Mouse (Mus musculus): ENCODE results near the gene Sfxn5. TPM values are rescaled to one million over a fixed set of nuclear protein-coding genes. Genes with fewer than 3 reads are reported as not detected.

Sfxn5 gene
- polyA plus RNA-seq, 1 experiment from 2014 or later, result 13.4 TPM

DNA sequence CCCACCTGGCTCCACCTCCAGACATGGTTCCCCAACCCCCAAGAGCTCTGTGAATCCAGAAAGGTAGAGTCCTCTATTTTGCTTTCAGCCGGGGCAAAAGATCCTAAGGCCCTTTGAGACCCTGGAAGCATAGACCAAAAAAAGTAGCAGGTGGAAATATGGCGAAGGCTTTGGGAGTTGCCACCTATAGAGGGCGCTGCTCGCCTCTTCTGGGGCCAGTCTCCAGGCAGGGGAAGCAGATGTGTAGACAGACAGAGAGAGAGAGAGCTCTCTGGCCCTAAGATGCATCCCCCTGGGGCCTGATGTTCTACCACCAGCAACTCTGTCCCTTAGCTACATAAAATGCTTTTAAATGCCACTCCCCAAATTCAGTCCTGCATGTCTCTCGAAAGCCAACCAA is 96.2 kb downstream of the Sfxn5 start:
- Histone ChIP-seq H3K27me3 (0 out of 2 replicates have a peak, but pooled peaks cover 3% of the 10 kb centered on the region), H3K9ac (replicated peaks) (no peak overlapping the region), H3K4me1 (replicated peaks) (peaks cover 17% of the 10 kb centered on the region), H3K4me3 (replicated peaks) (no peak overlapping the region), H3K36me3 (no peaks in the 10 kb centered on the region), H3K9me3 (no peaks in the 10 kb centered on the region), H3K4me2 (replicated peaks) (no peak overlapping the region), H3K27ac (no peak overlapping the region)
- ATAC-seq, result no peak
- WGBS, result 39% methylated on average over 5 of the region's 5 CpGs

- no peak overlapping the region for H3K9ac ChIP-seq (replicated peaks)
- 0 out of 2 replicates have a peak, but pooled peaks cover 3% of the 10 kb centered on the region for H3K27me3 ChIP-seq
- no peak overlapping the region for H3K4me2 ChIP-seq (replicated peaks)
- H3K9me3 ChIP-seq, result no peaks in the 10 kb centered on the region
- no peak overlapping the region for H3K4me3 ChIP-seq (replicated peaks)
- H3K27ac ChIP-seq, result no peak overlapping the region
- H3K4me1 ChIP-seq (replicated peaks), result peaks cover 27% of the 10 kb centered on the region
- 17% methylated on average over 5 of the region's 5 CpGs for WGBS
- no peaks in the 10 kb centered on the region for H3K36me3 ChIP-seq
- peak; percentile 10; the same call in 1 of the 2 replicates for ATAC-seq
Measured at GRCm38 (mm10) chr6:85234796-85235195, 98.4 kb downstream of the Sfxn5 start.

DNA sequence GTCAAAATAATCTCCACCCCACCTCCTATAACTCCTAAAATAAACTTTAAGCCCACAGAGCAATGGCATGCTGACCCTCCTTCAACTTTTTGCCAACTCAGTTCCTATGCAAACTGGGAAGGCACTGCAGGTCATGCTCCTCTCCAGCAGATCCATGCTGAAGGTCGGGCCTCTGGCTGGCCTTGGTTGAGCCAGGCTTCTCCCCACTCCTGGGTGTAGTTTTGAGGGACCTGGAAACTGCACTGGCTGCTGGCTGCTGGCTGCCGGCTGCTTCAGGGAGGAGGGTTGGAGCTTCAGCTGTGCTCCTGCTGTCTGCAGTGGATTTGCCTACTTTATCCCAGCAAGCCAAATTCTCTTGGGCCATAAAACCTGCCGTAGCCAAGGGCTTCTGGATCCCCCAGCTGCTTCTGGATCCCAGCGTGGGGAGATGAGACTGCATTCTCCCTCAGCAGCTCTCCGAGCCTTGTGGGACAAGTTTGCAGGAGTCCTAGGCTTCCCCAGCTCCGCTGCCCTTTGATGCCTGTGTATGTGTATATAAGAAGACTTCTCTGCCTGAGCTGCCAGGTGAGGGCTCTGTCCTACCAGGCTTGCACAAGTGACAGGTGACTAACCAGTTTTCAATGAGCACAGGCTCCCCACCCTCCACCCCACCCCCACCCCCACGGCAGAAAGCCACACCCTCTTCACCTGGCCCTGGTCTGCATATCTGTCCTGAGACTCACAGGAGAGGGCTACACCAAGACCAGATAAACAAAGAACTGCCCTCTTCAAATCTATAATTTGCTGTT is 100.2 kb downstream of the Sfxn5 start:
- 43% methylated on average over 7 of the region's 7 CpGs for WGBS
- H3K4me2 ChIP-seq (replicated peaks), result no peak overlapping the region

GRCm38 (mm10) chr6:85232045-85232444 is 101.2 kb downstream of the Sfxn5 start:
- Histone ChIP-seq H3K4me1 (replicated peaks) (peaks cover 23% of the 10 kb centered on the region), H3K27me3 (0 out of 2 replicates have a peak, but pooled peaks cover 3% of the 10 kb centered on the region), H3K27ac (no peak overlapping the region), H3K9ac (replicated peaks) (no peak overlapping the region), H3K4me2 (replicated peaks) (no peak overlapping the region), H3K9me3 (no peaks in the 10 kb centered on the region), H3K4me3 (replicated peaks) (no peak overlapping the region), H3K36me3 (no peaks in the 10 kb centered on the region)
- 0 out of 2 replicates have a peak, but pooled peaks have one; percentile 17 for ATAC-seq
- 28% methylated on average over 4 of the region's 4 CpGs for WGBS

More for the DNA sequence above, 100.2 kb downstream of the Sfxn5 start:
- Histone ChIP-seq H3K9ac (replicated peaks) (0 out of 2 replicates have a peak overlapping the region, but pooled peaks have one; percentile 11), H3K27me3 (0 out of 2 replicates have a peak, but pooled peaks cover 3% of the 10 kb centered on the region), H3K36me3 (no peaks in the 10 kb centered on the region), H3K9me3 (no peaks in the 10 kb centered on the region), H3K27ac (no peak overlapping the region), H3K4me1 (replicated peaks) (peaks cover 26% of the 10 kb centered on the region), H3K4me3 (replicated peaks) (no peak overlapping the region)
- no peak for ATAC-seq

- H3K4me2 ChIP-seq (replicated peaks), result no peak overlapping the region
- peak; percentile 55; the same call in 1 of the 2 replicates for ATAC-seq
Measured at GRCm38 (mm10) chr6:85231469-85231868, 101.8 kb downstream of the Sfxn5 start.

GRCm38 (mm10) chr6:85230762-85231161 is 102.5 kb downstream of the Sfxn5 start:
- 84% methylated on average over 3 of the region's 3 CpGs for WGBS
- no peak overlapping the region for H3K27ac ChIP-seq
- H3K9ac ChIP-seq (replicated peaks), result no peak overlapping the region
- no peak overlapping the region for H3K4me2 ChIP-seq (replicated peaks)
- no peaks in the 10 kb centered on the region for H3K9me3 ChIP-seq
- no peak for ATAC-seq
- no peaks in the 10 kb centered on the region for H3K36me3 ChIP-seq
- H3K4me1 ChIP-seq (replicated peaks), result peaks cover 23% of the 10 kb centered on the region
- no peak overlapping the region for H3K4me3 ChIP-seq (replicated peaks)
- 0 out of 2 replicates have a peak, but pooled peaks cover 3% of the 10 kb centered on the region for H3K27me3 ChIP-seq

More at GRCm38 (mm10) chr6:85231469-85231868, 101.8 kb downstream of the Sfxn5 start:
- H3K4me1 ChIP-seq (replicated peaks), result peaks cover 23% of the 10 kb centered on the region
- 22% methylated on average over 6 of the region's 6 CpGs for WGBS
- no peaks in the 10 kb centered on the region for H3K9me3 ChIP-seq
- no peaks in the 10 kb centered on the region for H3K36me3 ChIP-seq
- no peak overlapping the region for H3K9ac ChIP-seq (replicated peaks)
- no peak overlapping the region for H3K4me3 ChIP-seq (replicated peaks)
- H3K27ac ChIP-seq, result no peak overlapping the region
- H3K27me3 ChIP-seq, result 0 out of 2 replicates have a peak, but pooled peaks cover 3% of the 10 kb centered on the region

DNA sequence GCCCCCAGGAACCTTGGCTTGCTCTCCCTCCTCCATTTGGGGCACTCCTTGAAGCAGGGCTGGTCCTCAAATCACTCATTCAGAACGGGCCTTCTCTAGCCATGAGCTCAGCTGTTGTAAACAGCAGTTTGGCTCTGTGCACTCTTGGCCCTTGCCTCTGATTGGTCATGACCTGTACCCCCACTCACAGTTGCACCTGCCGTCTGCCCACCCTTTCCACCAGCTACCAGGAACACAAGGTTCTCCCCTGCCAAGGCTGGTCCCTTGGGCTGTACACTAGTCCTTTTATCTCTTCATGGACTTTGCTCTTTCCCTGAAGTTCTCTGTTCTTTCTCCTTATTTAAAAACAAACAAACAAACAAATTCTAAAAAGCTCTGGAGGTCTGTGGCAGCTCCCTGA is 105.7 kb downstream of the Sfxn5 start:
- Histone ChIP-seq H3K4me3 (replicated peaks) (no peak overlapping the region), H3K27me3 (no peaks in the 10 kb centered on the region), H3K9ac (replicated peaks) (no peak overlapping the region), H3K9me3 (no peaks in the 10 kb centered on the region), H3K36me3 (no peaks in the 10 kb centered on the region), H3K4me2 (replicated peaks) (no peak overlapping the region), H3K27ac (no peak overlapping the region), H3K4me1 (replicated peaks) (peaks cover 21% of the 10 kb centered on the region)
- no peak for ATAC-seq
- WGBS, result 86% methylated on average over 2 of the region's 2 CpGs

DNA sequence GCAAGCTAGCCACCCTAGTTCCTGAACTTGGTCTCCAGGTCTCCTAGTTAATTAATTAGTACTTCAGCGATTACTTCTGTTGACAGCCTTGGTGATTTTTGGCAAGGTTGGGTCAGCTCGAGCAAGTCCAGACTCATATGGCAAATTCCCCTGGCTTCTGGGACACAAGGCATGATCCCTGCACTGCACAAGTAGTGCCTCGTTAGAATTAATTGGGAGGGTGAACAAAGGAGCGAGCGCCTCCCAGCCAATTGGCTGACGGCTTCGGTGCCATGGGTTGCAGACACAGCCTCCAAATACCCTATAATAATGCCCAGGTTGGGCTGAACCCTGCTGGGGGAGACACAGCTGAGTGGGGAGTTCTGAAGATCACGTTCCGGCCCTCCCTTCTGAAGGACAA is 106.7 kb downstream of the Sfxn5 start:
- Histone ChIP-seq H3K9ac (replicated peaks) (no peak overlapping the region), H3K4me2 (replicated peaks) (no peak overlapping the region), H3K36me3 (no peaks in the 10 kb centered on the region), H3K9me3 (no peaks in the 10 kb centered on the region), H3K27ac (no peak overlapping the region), H3K27me3 (no peaks in the 10 kb centered on the region), H3K4me1 (replicated peaks) (peaks cover 13% of the 10 kb centered on the region), H3K4me3 (replicated peaks) (no peak overlapping the region)
- 70% methylated on average over 9 of the region's 9 CpGs for WGBS
- no peak for ATAC-seq

DNA sequence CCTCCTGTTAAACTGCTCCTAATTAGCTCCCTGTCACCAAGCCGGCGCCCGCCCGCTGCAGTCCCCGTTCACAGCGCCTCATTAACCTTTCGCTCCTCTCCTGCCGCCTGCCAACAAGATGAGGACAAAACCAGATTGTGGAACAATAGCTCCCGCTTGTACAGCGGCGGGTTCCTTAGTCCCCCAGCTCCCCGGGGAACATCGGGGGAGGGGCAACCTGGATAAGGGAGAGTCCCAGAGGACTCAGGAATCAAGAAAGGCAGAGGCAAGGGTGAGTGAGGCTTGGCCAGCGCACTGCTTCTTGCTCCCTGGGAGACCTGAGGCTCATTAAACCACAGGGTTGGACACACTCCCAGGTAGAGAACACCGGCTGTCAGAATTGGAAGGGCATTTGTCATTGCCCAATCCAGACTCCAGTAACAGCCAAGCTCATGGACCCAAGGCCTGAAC is 108.8 kb downstream of the Sfxn5 start:
- H3K4me2 ChIP-seq (replicated peaks), result no peak overlapping the region
- H3K36me3 ChIP-seq, result no peaks in the 10 kb centered on the region
- H3K27me3 ChIP-seq, result no peaks in the 10 kb centered on the region

DNA sequence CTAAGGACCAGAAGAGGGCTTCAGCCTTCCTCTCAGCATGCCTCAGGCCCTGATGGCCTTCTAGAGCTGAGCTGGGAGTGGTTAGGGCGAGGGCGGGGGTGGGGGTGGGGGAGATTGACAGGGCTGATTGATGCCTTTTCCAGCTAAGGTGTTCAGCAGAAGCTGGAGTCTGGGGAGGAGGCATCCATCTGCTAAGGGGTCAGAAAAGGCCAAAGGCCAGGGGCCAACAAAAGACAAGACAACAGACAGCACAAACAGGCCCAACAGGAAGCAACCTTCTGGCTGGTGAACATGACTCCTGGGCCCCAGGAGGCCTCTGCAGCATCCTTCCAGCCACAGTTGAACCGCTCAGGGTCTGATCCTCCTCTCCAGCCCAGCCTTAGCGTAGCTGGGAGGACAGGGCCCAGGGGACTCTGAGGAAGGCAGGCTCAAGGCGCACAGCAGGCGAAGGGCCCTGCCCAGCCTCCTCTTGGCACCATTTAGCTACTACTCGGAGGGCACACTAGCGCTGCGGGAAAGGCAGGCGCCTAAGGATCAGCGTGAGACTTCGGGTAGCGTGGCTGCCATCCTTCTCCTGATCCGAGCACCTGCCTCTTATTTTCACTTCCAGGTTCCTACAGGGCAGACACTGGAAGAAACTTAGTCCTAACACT is 109.6 kb downstream of the Sfxn5 start:
- Histone ChIP-seq H3K27me3 (no peaks in the 10 kb centered on the region), H3K4me2 (replicated peaks) (no peak overlapping the region), H3K9me3 (no peaks in the 10 kb centered on the region), H3K36me3 (no peaks in the 10 kb centered on the region), H3K9ac (replicated peaks) (no peak overlapping the region), H3K27ac (no peak overlapping the region), H3K4me3 (replicated peaks) (no peak overlapping the region), H3K4me1 (replicated peaks) (peaks cover 17% of the 10 kb centered on the region)
- ATAC-seq, result no peak
- 40% methylated on average over 14 of the region's 14 CpGs for WGBS

More for the DNA sequence above, 108.8 kb downstream of the Sfxn5 start:
- no peak overlapping the region for H3K9ac ChIP-seq (replicated peaks)
- peaks cover 9% of the 10 kb centered on the region for H3K4me1 ChIP-seq (replicated peaks)
- WGBS, result 21% methylated on average over 15 of the region's 15 CpGs
- no peak overlapping the region for H3K27ac ChIP-seq
- 0 out of 2 replicates have a peak, but pooled peaks have one; percentile 6 for ATAC-seq
- no peak overlapping the region for H3K4me3 ChIP-seq (replicated peaks)
- no peaks in the 10 kb centered on the region for H3K9me3 ChIP-seq

DNA sequence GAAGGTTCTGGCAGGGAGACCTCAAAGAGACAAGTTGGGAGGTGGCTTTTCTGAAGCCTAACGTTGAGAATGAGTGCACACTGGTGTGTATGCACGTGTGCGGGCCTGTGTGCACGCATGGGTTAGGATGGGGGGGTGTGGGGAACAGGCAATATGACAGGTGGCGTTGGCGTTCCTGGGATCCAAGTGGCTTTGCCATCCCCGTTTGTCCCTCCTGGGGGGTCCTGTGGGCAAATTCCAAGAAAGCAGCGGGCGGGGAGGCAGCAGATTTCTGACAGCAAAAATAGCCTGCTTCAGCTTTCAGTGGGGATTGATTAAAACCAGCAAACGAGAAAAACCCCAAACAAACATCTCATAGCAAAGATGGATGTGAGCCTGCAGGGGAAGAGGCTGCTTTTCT is 110.7 kb downstream of the Sfxn5 start:
- no peak overlapping the region for H3K9ac ChIP-seq (replicated peaks)
- H3K4me3 ChIP-seq (replicated peaks), result no peak overlapping the region
- H3K27me3 ChIP-seq, result no peaks in the 10 kb centered on the region
- H3K4me2 ChIP-seq (replicated peaks), result no peak overlapping the region
- H3K4me1 ChIP-seq (replicated peaks), result peaks cover 17% of the 10 kb centered on the region
- H3K27ac ChIP-seq, result no peak overlapping the region
- ATAC-seq, result no peak
- no peaks in the 10 kb centered on the region for H3K36me3 ChIP-seq
- no peaks in the 10 kb centered on the region for H3K9me3 ChIP-seq
- WGBS, result 83% methylated on average over 10 of the region's 10 CpGs

DNA sequence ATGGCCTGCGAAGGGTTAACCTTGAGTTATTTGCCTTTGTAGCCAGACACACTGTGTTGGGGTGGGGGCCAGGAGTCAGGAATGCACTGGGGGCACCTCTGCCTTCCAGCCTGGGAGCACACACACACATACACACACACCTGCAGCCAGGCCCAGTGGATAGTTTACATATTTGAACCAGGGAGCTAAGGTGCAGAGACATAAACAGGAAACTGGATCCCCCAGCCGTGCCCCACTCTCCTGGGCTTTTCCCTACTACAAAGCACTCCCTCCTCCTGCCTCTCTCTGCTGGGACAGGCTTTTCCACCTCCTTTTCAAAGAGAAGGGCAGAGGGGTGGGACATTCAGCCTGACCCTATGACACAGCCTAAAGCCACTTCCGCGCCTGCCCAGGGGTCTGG is 112.3 kb downstream of the Sfxn5 start:
- 35% methylated on average over 4 of the region's 4 CpGs for WGBS
- Histone ChIP-seq H3K4me1 (replicated peaks) (peaks cover 17% of the 10 kb centered on the region), H3K36me3 (no peaks in the 10 kb centered on the region)

More for the DNA sequence above, 112.3 kb downstream of the Sfxn5 start:
- Histone ChIP-seq H3K9me3 (no peaks in the 10 kb centered on the region), H3K4me3 (replicated peaks) (no peak overlapping the region), H3K27me3 (no peaks in the 10 kb centered on the region), H3K27ac (no peak overlapping the region), H3K4me2 (replicated peaks) (no peak overlapping the region), H3K9ac (replicated peaks) (no peak overlapping the region)
- no peak for ATAC-seq

All from midbrain, embryonic 13.5 days (tissue).